Mouse (Mus musculus) testis, adult 2 months (tissue): ENCODE data around the gene Ddx46.

Experiments used
- CTCF ChIP-seq: fragments of 200-500 bp; IDR thresholded peaks from 2 replicates; pipeline ENCODE4 v1.5.1; 2012; ENCODE audit warnings: low read depth, mild to moderate bottlenecking, inconsistent platforms, low read length, moderate library complexity; ENCODE audit not compliant: control insufficient read depth, insufficient read depth, insufficient replicate concordance
- POLR2A ChIP-seq: fragments of 200-500 bp; IDR thresholded peaks from 2 replicates; pipeline ENCODE4 v1.6.1; 2012; ENCODE audit warnings: low read depth, mild to moderate bottlenecking, inconsistent platforms, low read length, moderate library complexity; ENCODE audit not compliant: control insufficient read depth

- TF ChIP-seq CTCF: no peak
- no peak for TF ChIP-seq POLR2A
These were observed 95.9 kb downstream of the Ddx46 start for GRCm38 (mm10) chr13:55730716-55731115.
